Mouse (Mus musculus) gastrocnemius, adult 2 months (tissue): ENCODE measurements around the gene Nme4. TPM values are rescaled to one million over a fixed set of nuclear protein-coding genes. Genes with fewer than 3 reads are reported as not detected.
A peak's percentile ranks its signal among the peaks of the same experiment; 100 is the strongest.

ENCODE experiments used
- DNase-seq: peaks from one replicate; pipeline ENCODE4 v3.0.0; 2022
- H3K27ac ChIP-seq: fragments of 200-600 bp; 2 replicates; pipeline ENCODE4 v1.8.1; 2022; ENCODE audit warnings: mild to moderate bottlenecking
- H3K4me3 ChIP-seq: fragments of 200-600 bp; 2 replicates; pipeline ENCODE4 v1.8.1; 2022; ENCODE audit warnings: mild to moderate bottlenecking, moderate library complexity
- CTCF ChIP-seq: fragments of 200-600 bp; IDR thresholded peaks from 2 replicates; pipeline ENCODE4 v1.8.1; 2022; ENCODE audit warnings: antibody characterized with exemption, mild to moderate bottlenecking, moderate library complexity
- intact Hi-C: fragments of 180-260 bp; cut with DNase I; formaldehyde crosslinking; loops from one replicate; pipeline ENCODE4 v1.15.1; 2025
- long read RNA-seq, 2 experiments: library from polyadenylated mRNA; stranded (forward); transcript quantifications; one replicate each; pipeline ENCODE4 v2.0.0; 2021
- total RNA-seq, 2 experiments: library from RNA; stranded (reverse); gene quantifications; 2 replicates each; pipeline ENCODE4 v1.2.3; 2021

The Nme4 gene
- total RNA-seq, result 1 to 10 TPM; 1.6 to 2.5 TPM
- long read RNA-seq, experiment 1, partial matches to known transcripts, result 0 of 1 reads
- long read RNA-seq, experiment 1, other reads (novel, unspliced or antisense), result 0 of 1 reads
- long read RNA-seq, experiment 2, partial matches to known transcripts, result 0 of 1 reads
- long read RNA-seq, experiment 2, other reads (novel, unspliced or antisense), result 1 of 1 reads

DNA sequence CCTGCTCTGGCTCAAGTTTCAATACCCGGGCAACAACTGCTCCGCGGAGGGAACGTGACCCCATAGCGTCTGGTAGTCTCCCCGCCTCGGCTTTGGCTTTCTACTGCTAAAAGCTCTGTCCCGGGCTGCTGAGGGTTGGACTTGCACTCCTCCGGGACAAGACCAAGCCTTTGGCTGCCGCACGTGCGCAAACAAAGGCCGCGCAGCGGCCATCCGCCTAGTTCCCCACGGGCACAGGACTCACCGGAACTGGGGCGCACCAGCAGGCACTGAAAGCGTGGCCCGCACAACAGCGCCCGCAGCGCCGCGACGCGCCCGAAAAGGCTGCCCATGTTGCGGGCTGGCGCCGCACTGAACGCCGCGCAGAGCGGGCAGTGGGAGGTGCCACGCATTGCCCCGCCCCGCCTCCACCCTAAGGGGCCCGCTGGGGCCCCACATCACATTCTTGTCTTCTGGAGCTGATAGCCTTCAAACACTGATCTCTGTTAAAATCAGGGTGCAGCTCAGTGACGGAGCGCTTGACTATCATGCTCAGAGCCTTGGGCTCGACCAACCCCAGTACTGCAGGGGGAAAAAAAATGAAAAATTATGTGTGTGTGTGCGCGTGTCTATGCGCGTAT lies at the start of gene Nme4:
Gene Nme4 (minus strand): TSS at position 482 of the 620 bp plus-strand sequence.
- intact Hi-C loops, result no loop called here
- no peak for TF ChIP-seq CTCF
- H3K4me3 ChIP-seq, result peak within 1 kb of the TSS; percentile 81
- peak within 1 kb of the TSS; percentile 75 for H3K27ac ChIP-seq
- DNase-seq, result peak; percentile 61

DNA sequence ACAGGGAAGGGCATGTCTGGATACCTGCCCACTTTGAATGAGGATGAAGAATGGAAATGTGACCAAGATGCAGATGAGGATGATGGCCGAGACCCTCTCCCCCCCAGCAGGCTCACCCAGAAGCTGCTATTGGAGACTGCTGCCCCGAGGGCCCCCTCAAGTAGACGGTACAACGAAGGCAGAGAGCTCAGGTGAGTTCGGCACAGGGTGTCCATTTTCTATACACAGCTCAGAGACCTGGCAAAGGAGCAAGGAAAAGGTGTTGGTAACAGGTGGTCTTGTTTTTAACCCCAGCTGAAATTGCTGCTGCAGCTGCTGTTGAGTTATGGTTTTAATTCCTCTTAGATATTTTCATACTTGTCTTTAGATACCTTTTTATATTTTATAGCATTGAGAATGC lies 48.0 kb upstream of the Nme4 start:
- H3K4me3 ChIP-seq, result no peak overlapping the region
- intact Hi-C loops, result no loop called here
- no peak for DNase-seq
- TF ChIP-seq CTCF, result no peak
- H3K27ac ChIP-seq, result no peak overlapping the region

DNA sequence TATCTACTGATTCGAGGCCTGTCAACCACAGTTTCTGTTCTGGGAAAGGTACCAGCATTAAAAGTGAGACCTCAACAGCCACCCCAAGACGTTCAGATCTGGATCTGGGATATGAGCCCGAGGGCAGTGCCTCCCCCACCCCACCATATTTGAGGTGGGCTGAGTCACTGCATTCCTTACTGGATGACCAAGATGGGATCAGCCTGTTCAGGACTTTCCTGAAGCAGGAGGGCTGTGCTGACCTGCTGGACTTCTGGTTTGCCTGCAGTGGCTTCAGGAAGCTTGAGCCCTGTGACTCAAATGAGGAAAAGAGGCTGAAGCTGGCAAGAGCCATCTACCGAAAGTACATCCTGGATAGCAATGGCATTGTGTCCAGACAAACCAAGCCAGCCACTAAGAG lies 47.4 kb upstream of the Nme4 start:
- intact Hi-C loops, result no loop called here
- Histone ChIP-seq H3K27ac (no peak overlapping the region), H3K4me3 (no peak overlapping the region)
- no peak for TF ChIP-seq CTCF
- DNase-seq, result no peak

DNA sequence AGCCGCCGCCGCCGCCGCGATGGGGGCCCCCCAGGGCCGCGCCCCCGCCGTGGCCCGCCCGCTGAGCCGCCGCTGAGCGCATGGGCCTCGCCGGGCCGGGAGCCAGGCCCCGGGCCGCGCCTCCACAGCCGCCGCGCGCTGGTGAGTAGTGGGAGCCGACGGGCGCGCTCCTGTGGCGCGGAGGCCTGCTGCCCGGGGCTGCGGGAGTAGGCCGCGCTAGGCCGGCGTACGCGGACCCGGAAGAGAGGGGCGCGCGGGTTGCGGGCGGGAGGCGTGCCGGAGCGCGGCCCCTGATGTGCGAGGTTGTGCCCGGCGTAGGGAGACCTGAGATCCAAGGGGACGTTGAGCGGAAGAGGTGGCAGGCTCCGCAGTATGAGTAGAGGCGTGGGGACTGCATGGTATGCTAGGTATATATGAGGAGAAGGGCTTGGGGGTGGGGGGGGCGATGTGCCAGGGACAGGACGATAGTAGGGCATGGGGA lies 43.5 kb upstream of the Nme4 start:
- Histone ChIP-seq H3K27ac (peak overlapping the region; percentile 91), H3K4me3 (peak overlapping the region; percentile 96)
- peak; percentile 85 for DNase-seq
- no peak for TF ChIP-seq CTCF
- intact Hi-C loops, result loop anchor here (5.0 kb wide), 1 partner anchor 103 kb away; the partner anchor contains the start of gene Fam234a

DNA sequence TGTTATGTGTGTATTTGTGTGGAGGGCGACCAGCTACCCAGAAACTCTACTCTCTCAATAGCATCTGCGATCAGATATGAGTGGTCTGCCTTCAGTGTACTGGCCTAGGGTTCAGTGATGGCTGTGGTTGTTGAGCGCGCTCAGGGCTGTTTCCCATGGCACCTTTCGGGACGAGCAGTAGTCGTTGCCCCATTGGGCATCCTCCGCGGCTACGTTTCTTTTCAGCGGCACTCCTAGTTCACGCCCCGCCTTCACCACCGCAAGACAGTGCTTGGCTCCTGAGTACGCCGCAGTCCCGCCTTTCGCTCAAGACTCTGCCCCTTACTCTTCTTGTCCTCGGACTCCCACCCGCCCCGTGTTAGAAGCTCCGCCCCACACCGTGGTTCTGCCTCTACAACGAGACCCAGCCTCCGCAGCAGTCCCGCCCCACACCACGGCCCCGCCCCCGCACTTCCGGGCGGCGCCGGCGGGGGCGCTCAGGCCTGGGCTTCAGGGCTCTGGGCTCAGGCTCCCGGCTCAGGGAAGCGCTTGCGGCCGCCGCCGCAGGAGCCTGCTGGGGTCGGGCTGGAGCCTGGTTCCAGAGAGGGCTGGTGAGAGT lies 42.9 kb upstream of the Nme4 start, which contains the start of gene Axin1:
Gene Axin1 (plus strand): TSS at position 450 of the 598 bp plus-strand sequence.
- peak; percentile 94 for DNase-seq
- Histone ChIP-seq H3K27ac (peak within 1 kb of the TSS; percentile 91), H3K4me3 (peak within 1 kb of the TSS; percentile 96)
- TF ChIP-seq CTCF, result peak; percentile 69
- intact Hi-C loops, result loop anchor here (5.0 kb wide), 1 partner anchor 104 kb away; the partner anchor contains the start of gene Fam234a

DNA sequence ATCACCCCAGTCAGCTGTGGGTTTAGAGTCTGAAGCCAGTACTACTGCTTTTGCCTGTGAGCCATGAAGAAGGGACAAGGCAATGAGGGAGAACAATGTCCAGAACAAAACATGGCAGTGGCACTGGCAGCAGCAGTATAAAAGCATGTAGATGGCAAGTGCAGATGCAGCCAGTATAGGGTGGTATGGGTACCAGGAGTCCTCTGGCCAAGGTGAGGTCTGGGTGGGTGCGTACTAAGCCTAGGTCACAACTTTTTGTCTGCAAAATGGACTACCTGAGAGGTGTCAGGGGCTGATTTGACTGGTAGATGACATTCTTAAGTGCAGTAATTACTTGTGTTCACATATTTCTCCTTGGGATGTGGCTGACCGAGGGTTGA lies 42.3 kb upstream of the Nme4 start:
- no peak for TF ChIP-seq CTCF
- intact Hi-C loops, result loop anchor here (5.0 kb wide), 1 partner anchor 105 kb away; the partner anchor contains the start of gene Fam234a
- no peak for DNase-seq
- Histone ChIP-seq H3K4me3 (peak overlapping the region; percentile 96), H3K27ac (peak overlapping the region; percentile 91)

DNA sequence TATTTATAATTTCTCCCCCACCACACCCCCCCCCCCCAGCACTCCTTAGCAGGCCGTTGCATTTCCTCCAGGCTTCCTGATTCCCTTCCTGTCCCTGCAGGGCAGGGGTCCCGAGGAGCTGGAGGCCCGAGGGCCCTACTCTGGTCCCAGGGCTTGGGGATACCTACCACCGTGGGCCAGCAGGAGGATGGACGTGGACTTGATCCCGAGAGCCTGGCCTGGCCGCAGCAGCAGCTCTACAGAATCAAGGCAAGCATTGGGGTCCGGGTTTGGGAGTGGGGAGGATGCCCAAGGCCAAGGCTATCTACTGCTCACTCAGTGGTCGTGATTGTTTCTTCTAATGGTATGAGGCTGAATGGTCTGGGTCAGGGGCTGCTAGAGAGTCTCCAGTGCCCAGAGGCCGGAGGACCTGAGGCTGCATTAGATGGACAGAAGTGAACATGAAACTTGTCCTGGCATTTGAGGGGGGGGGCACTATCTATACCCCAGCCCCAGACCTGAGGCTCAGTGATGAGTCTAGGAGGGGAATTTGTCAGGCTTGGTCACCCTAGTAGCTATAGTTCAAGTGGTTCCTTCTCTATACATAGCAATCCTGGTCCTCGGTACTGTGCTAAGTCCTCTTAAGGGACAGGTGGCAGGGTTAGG lies 41.8 kb upstream of the Nme4 start:
- H3K4me3 ChIP-seq, result no peak overlapping the region
- intact Hi-C loops, result loop anchor here (5.0 kb wide), 1 partner anchor 105 kb away; the partner anchor contains the start of gene Fam234a
- no peak for TF ChIP-seq CTCF
- H3K27ac ChIP-seq, result no peak overlapping the region
- DNase-seq, result no peak

DNA sequence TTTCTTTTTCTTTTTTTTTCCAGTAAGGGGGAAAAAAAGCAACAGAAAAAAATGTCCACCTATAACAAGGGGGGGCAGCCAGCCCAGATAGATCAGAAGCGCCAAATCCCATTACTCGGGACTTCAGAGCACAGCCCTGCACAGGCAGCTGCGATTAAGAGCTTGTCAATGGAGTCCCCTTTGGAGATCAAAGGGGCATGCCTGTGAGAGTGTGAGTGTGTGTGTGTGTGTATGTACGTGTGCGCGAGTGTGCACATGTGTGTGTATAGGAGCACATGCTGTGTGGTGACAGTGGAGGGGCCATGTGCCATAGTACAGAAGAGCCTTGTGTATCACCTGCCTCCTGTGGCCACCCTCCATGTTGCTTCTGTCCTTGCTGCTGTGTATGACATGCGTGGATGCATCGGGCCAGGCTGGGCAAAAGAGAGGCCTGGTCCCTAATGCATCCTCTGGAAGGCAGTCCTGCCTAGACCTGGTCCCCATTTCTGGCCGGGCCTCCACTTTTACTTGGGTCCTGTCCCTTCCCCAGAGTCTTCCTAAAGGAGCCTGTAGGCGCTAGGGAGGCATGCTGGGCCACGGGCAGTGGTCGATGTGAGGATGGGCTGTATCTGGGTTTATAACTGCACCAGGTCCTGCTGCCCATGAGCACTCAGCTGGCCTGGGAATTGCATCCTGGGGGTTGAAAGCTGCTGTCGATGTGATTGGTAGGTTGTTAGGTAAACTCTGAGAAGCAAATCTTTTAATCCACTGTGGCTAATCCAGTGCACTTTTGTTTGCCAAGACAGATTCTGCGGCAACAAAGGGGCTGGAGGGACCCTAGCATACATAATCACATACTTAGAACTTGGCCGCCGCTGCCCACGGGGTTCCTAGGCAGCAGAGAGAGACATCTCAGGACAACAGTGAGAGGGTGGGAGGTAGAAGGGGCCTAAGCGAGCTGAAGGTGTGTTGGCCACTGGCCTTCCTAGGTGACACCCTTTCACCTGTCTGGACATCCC lies 36.8 kb upstream of the Nme4 start:
- intact Hi-C loops, result no loop called here
- TF ChIP-seq CTCF, result no peak
- Histone ChIP-seq H3K4me3 (no peak overlapping the region), H3K27ac (no peak overlapping the region)
- DNase-seq, result no peak

DNA sequence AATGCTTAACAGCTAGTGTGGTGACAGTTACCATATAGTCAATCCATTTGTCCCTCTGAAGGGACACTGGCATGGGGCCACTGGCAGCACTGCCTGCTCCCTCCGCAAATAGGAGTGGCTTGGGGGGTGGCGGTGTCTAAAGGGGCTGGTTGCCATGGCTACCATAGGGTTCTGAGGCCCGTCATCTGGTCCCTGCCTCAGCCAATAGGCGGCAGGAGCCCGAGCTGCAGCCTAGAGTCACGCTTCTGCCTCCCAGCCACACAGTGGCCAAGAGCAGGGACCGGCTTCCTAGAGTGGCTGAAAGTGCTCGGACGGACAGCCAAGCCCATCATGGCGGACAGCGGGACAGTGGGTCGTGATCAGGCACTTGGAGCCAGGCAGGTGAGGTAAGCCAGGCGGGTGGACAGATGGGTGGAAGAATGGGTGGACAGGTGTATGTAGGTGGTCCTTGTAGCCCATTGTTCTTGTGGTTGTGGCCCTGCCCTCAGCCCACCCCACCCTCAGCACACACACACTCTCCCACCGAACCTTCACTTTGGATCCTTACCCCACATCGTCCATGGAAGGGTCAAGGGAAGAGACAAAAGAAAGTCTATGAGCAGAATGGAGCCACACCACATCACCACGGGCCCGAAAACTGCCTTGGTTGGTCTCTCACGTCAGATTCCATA lies 35.8 kb upstream of the Nme4 start:
- DNase-seq, result no peak
- H3K4me3 ChIP-seq, result no peak overlapping the region
- H3K27ac ChIP-seq, result no peak overlapping the region
- intact Hi-C loops, result no loop called here
- no peak for TF ChIP-seq CTCF

DNA sequence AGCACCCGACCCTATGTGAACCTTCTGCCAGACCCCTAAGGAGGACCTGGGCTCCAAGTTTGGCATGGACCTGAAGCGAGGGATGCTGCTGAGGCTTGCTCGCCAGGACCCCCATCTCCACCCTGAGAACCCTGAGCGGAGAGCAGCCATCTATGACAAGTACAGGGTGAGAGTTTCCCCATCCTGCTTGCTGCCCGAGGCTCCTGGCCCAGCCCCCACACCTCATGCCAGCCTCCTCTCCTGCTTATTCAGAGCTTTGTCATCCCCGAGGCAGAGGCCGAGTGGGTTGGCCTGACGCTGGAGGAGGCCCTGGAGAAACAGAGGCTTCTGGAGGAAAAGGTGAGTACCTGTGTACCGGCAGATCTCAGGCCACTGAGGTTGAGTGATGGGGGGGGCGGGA lies 29.8 kb upstream of the Nme4 start:
- no peak overlapping the region for H3K4me3 ChIP-seq
- H3K27ac ChIP-seq, result no peak overlapping the region
- intact Hi-C loops, result no loop called here
- TF ChIP-seq CTCF, result no peak
- no peak for DNase-seq

DNA sequence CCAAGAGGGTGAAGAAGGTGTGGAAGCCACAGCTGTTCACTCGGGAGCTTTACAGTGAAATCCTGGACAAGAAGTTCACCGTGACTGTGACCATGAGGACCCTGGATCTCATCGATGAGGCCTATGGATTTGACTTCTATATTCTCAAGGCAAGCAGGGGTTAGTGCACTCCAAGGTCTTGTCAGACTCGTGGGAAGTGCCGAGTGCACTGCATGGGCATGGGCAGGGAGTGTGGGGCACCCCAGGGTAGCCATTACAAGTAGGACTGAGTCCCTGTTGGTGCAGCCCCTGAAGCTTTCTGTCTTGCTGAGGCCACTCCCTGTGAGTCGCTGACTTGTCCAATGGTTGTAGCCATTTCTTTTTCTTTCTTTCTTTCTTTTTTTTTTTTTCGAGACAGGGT lies 29.2 kb upstream of the Nme4 start:
- Histone ChIP-seq H3K4me3 (peak overlapping the region; percentile 93), H3K27ac (no peak overlapping the region)
- DNase-seq, result no peak
- no peak for TF ChIP-seq CTCF
- intact Hi-C loops, result no loop called here
